Mouse (Mus musculus) E14TG2a.4 (cell line): ENCODE data around the gene Hoxd4.

Source experiments
- CTCF ChIP-seq: conservative IDR thresholded peaks from 2 replicates; pipeline ENCODE4 v1.5.1; 2014; ENCODE audit warnings: low read length
- POU5F1 ChIP-seq: IDR thresholded peaks from 2 replicates; pipeline ENCODE4 v1.6.1; 2014; ENCODE audit warnings: low read length, borderline replicate concordance

DNA sequence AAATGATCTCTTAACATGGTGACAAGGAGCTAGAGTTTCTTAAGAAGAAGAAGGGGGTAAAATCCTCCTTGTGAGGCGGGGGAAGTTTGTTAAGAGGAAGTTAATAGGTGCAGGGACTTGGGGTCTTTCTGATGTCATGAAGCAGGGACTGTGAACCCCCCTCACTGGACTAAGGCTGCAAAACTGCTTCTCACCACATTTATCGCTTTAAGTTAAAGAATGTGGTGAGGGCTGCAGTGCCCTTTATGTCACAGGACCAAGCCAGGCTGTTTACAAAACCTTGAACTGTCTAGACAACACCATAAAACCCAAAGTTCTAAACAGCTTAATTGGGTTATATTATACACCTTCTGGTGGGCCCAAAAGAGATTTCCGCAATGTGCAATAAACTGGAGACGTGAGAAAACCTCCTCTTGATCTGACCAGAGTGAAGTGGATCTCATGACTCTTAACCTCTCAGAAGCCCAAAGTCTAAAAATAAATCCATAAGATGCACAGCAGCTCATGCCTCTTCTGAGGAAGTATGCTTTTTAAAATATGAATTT, 26.6 kb upstream of the Hoxd4 start:
- TF ChIP-seq POU5F1 (no peak), CTCF (no peak)
